Mouse (Mus musculus) hindlimb bud, embryonic 11.5 days (tissue): ENCODE results near the gene Klhdc4.

Experiments used
- DNase-seq: peaks from one replicate; pipeline ENCODE4 v3.0.0-alpha.2; 2012; ENCODE audit warnings: low read depth, low spot score; ENCODE audit errors: extremely low spot score

Gene Klhdc4

GRCm38 (mm10) chr8:121809524-121810155 lies 19.7 kb downstream of the Klhdc4 start:
- no peak for DNase-seq

GRCm38 (mm10) chr8:121808032-121808431 lies 21.3 kb downstream of the Klhdc4 start:
- DNase-seq: no peak

- no peak for DNase-seq
These were observed 23.2 kb downstream of the Klhdc4 start for GRCm38 (mm10) chr8:121806126-121806525.

GRCm38 (mm10) chr8:121804829-121805228 lies 24.5 kb downstream of the Klhdc4 start:
- DNase-seq: no peak

- DNase-seq: no peak
These were observed 31.0 kb downstream of the Klhdc4 start for GRCm38 (mm10) chr8:121798401-121798800.

- no peak for DNase-seq
These were observed 33.0 kb downstream of the Klhdc4 start for GRCm38 (mm10) chr8:121796406-121796805.

- DNase-seq: no peak
These were observed 33.9 kb downstream of the Klhdc4 start for GRCm38 (mm10) chr8:121795461-121795860.

GRCm38 (mm10) chr8:121794151-121794550 lies 35.2 kb downstream of the Klhdc4 start:
- DNase-seq: no peak

GRCm38 (mm10) chr8:121792627-121793026 lies 36.7 kb downstream of the Klhdc4 start:
- DNase-seq: no peak

GRCm38 (mm10) chr8:121792159-121792558 lies 37.2 kb downstream of the Klhdc4 start:
- DNase-seq: no peak

GRCm38 (mm10) chr8:121788786-121789185 lies 40.6 kb downstream of the Klhdc4 start:
- DNase-seq: no peak

- DNase-seq: no peak
These were observed 42.8 kb downstream of the Klhdc4 start for GRCm38 (mm10) chr8:121786542-121786941.

GRCm38 (mm10) chr8:121782493-121782892 lies 46.9 kb downstream of the Klhdc4 start:
- DNase-seq: no peak

- DNase-seq: no peak
These were observed 55.5 kb downstream of the Klhdc4 start for GRCm38 (mm10) chr8:121773876-121774275.

GRCm38 (mm10) chr8:121770845-121771752 lies 58.3 kb downstream of the Klhdc4 start:
- DNase-seq: no peak

- no peak for DNase-seq
These were observed 59.7 kb downstream of the Klhdc4 start for GRCm38 (mm10) chr8:121769621-121770020.

GRCm38 (mm10) chr8:121769095-121769494 lies 60.3 kb downstream of the Klhdc4 start:
- no peak for DNase-seq

- DNase-seq: no peak
These were observed 63.7 kb downstream of the Klhdc4 start for GRCm38 (mm10) chr8:121765594-121766138.

- DNase-seq: no peak
These were observed 65.7 kb downstream of the Klhdc4 start for GRCm38 (mm10) chr8:121763700-121764013.

GRCm38 (mm10) chr8:121762999-121763699 lies 66.2 kb downstream of the Klhdc4 start:
- no peak for DNase-seq

GRCm38 (mm10) chr8:121761480-121761879 lies 67.9 kb downstream of the Klhdc4 start:
- peak; percentile 52 for DNase-seq
